Mouse (Mus musculus): Measurements from ENCODE around the gene Nr1h4.
"Not testable (repeated sequence)": the region's sequence is repeated elsewhere in the genome, so short reads cannot be mapped to it uniquely, and the experiment has no call there.

The Nr1h4 gene

DNA sequence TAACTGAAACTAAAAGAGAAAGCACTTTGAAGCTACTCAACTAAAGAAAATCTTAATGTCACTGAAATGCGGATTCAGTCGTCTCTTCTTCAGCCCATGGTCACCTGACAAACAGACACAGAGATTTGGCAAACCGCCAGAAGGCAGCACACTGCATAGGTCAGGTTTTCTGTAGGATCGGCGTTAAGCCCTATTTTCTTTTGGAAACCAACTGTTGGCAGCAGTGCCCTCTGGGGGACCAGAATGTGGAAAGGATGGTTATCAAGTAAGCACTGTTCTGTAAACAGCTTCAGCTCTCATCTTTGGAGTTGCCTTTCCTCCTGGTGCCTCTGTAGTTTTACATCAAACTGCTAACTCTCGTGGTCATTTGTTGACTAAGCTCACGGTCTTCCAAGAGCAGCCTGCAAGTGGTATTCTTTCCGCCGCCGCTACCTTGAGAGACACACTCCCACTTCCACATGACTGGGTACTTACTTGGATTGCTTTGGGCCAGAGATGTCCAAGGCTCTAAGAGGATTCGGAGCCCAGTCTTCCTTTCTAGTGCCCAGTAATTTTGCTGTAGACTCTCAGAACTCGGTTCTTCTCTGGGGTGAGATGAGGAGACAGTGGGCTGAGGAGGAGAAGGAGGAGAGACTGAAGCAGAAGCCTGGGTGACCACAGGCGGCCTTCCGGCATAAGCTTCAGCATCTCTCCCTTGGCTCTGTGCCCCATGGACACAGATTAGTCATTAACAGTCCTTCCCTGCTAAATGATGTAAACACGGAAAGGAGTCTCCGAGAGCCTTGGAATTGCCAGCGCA, at the start of gene Nr1h4:
Gene Nr1h4 (minus strand): TSS at position 657 of the 799 bp plus-strand sequence.
- DNase-seq (ENCODE audit: low spot score in 2 of 2), result no peak

DNA sequence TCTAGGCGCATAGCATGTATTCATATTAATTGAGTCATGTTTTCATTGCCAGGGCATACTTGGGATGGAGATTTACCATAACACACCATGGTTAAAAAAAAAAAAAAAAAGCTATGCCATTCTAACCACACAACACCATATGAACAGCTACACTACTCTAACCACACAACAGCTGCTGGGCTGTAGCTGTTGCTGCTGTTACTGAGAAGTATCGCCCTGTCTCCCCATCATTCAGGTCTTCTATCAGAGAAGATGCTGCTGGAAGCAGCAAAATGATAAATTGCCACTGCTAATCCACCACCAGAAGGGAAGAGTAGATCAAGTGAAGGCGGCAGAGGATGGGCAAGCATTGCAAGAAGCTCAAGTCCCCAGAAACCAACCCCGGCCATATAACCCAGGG, 45.4 kb upstream of the Nr1h4 start:
- DNase-seq (ENCODE audit: low spot score in 2 of 2), result no peak

DNA sequence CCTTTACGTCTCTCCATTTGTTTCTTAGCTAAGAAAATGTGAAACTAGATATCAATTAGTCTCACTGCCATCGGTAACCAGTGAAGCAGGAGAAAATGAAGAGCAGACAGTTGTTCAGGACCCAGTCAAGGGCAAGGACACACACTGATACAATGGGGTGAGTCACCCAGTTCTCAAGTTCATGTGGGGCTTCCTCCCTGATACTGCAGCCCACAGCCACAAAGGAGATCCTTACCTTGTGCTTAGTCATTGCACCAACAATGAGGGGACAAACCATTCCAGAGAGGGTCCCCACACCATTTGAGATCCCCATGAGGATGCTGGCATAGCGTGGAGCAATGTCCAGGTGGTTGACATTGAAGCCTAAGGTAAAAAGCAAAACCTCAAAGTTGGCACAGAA, 44.3 kb upstream of the Nr1h4 start:
- no peak for DNase-seq (ENCODE audit: low spot score in 2 of 2)

DNA sequence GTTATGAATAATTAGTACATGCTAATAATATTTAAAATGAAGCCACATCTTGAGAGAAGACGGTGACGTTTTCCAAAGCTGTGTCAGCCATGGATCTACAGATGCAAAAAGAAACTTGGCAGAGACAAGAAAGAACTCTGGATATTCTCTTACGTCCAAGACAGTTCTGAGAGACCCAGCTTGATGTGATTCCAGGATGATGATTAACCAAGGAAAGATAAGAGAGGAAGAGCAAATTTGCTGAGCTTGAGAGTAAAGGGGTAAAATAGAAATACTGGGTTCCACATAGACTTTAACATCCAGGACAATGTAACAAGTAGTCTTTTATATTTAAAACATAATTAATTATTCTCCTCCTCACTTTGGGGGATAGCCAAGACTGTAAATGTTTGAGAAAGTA, 40.0 kb upstream of the Nr1h4 start:
- DNase-seq (ENCODE audit: low spot score in 2 of 2), result no peak

DNA sequence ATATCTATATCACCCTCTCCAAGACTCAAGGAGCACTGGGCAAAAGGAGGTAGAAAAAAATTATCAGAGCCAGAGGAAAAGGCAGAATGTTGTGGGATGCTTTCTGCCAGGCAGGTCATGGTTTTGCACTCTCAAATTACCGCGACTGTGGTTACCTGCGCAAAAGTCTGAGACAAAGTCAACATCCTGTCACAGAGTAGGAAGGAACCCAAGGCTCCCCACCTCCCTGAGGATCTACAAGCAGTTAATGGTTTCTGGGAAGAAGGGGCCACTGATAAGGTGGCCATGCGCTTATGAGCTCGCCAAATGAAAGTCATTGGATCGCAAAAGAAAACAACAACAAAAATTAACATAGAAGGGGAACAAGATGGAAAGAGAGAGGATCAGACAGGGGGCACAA, 39.6 kb upstream of the Nr1h4 start:
- no peak for DNase-seq (ENCODE audit: low spot score in 2 of 2)

DNA sequence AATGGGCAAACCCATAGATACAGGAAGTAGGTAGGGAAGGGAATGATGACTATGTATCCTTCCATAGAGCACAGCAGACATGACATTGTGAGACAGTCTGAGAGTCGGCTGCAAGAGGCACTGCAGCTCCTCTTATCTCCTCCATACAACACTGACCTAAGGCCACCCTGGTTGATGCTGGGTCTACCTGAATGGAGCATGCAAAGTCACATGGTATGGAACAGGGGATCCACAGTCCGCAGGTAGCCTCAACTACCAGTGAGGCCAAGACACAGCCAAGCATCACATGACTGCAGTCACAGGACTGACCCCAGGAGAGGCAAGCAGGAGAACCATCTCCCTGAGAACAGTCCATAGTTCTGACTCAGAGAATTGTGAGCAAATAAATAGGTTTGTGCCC, 34.0 kb upstream of the Nr1h4 start:
- DNase-seq (ENCODE audit: low spot score in 2 of 2), result no peak

DNA sequence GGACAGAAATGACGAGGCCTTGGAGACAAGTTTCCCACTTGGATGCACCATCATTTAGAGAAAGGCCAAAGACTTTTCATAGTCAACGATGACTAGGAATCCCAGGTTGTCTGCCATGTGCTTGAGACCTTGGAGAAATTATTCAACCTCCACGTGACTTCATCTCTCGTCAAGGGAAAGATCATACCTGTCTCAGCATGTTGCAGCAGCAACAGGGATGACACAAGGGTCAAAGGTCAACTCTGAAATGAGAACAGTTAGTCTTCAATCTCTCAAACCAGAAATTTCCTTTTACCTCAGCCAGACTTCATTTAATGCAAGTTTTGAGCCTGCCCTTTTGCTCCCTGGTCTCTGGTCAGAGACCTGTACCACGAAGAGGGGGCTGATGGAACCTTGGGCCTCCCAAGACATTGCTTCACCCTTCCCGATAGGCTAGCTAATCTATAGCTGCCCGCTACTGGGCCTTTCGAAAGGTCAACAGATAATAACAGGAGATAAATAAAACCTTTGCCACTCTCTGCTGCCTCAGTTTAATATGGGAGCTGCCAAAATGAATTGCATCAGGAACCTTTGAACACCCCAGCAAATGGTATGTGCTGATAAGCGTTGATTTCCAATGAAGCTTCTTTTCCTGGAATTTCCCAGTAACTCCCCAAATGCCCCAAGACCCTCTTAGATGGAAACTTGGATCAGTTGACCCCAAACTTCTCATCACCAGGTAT, 32.1 kb upstream of the Nr1h4 start:
- no peak for DNase-seq (ENCODE audit: low spot score in 2 of 2)

DNA sequence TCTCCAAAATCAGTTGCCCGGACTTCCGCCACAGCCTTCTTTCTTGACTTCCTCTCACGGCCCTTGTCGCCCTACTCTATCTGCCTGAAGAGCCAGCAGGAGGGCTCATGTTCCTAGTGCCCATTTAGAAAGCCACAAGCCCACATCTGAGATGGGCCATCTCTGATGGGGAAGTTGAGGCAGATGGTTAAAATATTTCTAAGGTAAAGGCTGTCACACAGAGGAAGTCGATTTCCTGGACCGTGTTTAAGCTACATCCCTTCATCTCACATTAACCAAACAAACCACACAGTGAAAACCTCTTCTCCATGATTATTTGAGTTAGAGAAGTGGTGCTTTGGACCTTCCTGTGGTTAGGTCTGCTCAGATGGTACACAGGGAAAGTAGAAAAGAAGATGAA, 28.7 kb upstream of the Nr1h4 start:
- no peak for DNase-seq (ENCODE audit: low spot score in 2 of 2)

DNA sequence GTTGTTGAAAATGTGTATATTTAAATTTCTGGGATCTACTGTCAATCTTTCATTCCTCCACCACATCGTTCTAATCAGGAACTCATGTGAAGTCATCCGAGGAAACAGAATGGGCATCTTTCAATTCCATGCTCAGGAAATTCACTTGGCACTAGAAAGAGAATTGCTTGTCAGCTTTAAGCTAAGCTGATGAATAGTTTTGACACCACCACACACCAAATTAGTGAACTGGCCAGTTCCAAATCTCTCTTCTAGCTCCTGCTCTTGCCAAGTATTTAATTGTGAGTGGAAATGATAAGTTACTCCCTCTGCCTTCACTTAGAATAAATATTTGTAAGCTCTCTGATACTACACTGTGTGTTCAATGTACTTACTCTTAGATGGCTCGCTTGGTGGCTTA, 26.0 kb upstream of the Nr1h4 start:
- DNase-seq (ENCODE audit: low spot score in 2 of 2), result no peak

DNA sequence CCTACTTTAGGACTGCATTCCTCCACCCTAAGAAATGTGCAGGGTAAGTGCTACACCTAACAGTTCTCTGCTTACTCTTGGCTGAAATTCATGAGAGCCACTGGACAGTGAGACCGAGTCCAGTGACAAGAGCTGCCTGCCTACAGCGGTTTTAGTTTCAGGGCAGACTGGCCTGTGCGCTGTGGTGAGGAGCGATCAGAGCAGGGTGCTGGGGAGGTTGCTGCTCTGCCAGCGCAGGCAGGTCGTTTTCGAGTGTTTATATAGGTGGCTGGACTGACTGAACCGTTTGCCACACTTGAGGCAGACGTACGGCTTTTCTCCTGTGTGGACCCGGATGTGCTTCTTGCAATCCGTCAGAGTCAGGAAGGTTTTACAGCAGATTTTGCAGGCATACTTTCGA, 21.5 kb upstream of the Nr1h4 start:
- DNase-seq (ENCODE audit: low spot score in 2 of 2), result not testable (repeated sequence)

DNA sequence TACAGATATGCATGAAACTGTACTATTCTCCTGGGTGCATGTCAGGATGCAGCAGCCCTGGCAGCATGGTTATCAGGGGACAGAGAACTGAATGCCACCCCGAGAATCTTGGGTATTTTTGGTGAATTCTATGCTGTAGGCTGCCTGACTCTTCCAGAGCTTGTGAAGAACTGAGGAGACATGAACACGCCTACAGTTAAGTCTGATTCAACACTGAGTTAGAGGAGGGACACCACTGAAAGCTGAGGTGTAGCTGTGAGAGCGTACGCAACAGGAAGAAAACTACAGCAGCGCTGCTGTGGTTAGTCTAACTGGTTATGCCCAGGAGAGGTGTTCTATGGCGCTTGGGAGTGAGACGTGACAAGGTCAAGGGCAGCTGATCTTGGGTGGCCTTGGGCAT, 20.5 kb upstream of the Nr1h4 start:
- DNase-seq (ENCODE audit: low spot score in 2 of 2), result not testable (repeated sequence)

DNA sequence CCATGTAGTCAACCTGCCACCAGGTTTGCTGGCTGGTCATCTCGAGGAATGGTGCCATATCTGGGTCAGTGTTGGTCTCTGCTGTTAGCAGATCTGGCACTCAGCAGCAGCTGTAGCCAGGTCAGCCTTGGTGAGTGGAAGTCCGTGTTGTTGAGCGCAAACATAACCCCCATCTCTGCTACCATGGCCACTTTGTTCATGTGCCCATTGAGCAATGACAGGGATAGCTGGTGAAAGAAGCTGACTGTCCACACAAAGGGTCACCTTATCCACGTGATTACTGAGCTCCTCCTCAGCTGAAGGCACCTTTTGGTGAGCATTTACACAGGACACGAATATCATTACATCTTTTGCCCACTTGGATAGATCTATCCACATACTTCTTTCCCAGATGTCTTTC, 19.6 kb upstream of the Nr1h4 start:
- DNase-seq (ENCODE audit: low spot score in 2 of 2), result no peak

DNA sequence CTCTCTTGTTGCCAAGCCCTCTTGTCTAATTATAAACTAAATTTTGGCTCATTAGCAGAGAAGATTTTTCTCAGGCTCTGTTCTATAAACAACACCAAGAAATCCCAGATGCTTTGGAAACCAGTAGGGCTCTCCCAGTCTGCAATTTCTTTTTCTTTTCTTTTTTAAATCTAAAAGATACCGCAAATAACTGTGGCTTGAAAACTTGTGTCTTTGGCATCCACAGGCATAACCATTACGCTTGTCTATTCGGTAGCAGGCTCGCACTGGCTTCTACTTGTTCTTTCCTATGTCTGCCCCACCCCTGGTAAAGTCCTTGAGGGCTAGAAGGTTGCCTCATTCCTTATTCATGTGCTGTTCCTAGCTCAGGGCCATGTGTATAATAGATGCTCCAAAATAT, 18.3 kb upstream of the Nr1h4 start:
- DNase-seq (ENCODE audit: low spot score in 2 of 2), result no peak

DNA sequence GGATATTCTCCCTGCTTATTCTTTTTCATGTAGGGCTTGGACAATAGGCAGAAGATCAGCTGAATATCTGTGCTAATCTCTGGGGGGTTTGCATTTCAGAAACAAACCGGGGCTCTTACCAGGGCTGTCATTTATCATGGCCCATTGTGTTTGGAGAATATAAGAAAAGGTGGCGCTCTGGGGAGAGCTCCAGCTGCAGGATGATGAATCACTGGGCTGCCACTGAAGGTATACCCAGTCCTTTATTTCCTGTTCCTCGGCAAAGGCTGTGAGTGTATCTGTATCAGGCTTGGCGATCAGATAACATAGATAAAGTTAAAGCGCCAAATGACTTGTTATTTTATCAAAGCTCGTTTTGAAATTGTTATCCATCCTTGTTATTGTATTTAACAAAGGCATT, 14.6 kb upstream of the Nr1h4 start:
- DNase-seq (ENCODE audit: low spot score in 2 of 2), result no peak

DNA sequence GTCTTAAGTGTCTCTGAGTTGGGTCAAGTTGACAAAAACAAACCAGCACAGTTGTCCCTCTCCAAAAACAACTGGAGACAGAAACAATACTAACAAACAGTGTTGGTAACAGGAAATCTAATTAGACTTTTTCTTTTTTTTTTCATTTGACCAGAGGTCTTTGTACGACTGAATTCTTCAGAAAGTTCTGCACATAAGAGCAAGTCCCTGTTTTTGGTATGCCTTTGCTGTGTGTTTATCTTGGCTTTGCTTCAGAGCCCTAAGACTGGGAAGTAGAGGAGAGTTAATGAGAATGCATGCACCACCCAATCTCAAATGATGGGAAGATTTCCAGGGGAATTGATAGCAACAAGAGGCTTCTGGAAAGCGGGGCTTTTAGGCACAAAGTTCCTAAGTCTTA, 13.6 kb upstream of the Nr1h4 start:
- no peak for DNase-seq (ENCODE audit: low spot score in 2 of 2)

DNA sequence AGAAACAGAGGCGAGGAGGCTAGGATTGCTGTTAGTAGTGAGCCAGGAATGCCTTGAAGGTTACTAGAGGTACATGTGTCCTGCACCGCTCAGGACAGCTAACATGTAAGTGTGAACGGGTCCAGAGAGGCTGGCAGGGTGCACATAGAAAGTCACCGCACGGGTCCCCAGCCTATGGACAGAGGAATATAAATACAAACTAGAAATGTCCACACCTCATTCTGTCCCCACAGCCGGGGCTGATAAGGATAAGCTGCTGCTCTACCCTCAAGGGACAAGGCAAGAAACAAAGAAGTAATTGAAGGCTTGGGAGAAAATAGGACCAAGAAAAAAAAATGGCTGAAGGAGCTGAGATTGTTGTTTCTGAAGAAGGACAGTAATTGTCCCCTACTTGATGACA, 10.5 kb upstream of the Nr1h4 start:
- no peak for DNase-seq (ENCODE audit: low spot score in 2 of 2)

DNA sequence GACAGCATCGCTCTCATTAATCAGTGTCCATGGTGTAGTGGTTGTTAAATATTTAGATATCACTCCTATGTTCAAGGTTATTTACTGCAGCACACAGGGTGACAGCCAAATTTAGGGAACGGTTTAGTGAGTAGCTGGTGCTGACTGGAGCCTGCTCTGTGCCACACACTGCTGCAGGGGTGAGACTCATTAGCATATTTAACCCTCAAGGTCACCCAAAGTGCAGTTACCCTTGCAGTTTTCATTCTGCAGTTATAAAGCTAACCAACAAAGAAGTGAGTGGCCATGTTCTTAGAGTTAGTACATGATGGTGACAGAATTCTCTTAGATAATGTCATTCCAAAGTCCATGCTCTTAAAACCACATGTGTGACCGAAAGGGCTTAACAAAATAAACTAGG, 8.9 kb upstream of the Nr1h4 start:
- no peak for DNase-seq (ENCODE audit: low spot score in 2 of 2)

DNA sequence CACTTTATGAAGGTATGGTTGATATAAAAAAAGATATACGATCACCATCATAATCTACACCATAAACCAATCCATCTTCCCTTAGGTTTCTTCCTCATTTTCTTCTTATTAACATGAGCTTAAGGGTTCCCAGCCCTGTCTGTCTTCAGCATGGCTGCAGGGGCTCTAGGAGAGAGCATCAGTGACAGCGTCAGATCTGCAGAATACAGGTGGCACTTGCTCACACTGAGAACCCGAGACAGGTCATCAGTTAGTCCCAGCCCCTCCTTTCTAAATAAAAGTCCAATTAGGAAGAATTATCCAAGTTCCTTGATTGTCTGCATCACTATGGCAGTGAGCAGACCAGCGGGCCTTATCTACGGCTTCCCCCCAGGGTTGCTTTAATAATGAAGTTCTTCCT, 934 bp downstream of the Nr1h4 start:
- DNase-seq (ENCODE audit: low spot score in 2 of 2), result no peak

DNA sequence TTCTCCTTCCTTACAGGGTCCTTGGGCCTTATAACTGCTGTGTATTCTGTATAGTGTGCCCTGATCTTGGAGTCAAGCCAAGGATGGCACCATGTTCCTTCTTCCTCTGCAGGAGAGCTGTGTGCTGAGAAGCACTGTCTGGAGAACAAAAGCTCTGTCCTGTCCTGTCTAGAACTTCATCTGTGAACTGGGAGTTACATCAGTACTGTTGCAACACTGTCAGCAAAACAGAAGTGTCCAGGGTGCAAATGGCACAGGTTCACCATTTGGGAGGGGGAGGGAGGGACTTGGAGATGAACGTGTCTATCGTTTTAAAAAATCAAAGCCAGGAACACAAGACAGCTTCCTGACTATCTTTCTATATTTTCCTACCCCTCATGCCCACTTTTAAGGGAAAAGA, 1.4 kb downstream of the Nr1h4 start:
- no peak for DNase-seq (ENCODE audit: low spot score in 2 of 2)

DNA sequence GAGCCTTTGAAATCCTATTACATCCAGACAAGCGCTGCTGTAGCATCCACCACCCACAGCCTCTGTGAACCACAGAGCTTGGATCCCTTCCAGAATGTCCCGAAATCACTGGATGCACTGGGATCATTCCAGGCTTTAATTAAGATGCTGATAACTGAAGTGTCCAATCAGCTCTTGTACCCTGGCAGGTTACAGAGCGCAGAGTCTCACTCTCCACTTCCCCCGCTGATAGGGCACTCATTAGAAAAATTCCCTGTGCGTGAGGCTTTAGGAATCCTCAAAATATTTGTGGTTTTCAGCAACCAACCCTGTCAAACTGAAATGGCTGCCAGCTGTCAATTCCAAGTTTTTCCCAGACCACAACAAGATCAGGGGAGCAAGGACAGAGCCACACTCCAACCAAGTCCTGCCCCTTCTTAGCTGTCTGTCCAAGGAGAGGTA, 2.2 kb downstream of the Nr1h4 start:
- no peak for DNase-seq (ENCODE audit: low spot score in 2 of 2)

DNA sequence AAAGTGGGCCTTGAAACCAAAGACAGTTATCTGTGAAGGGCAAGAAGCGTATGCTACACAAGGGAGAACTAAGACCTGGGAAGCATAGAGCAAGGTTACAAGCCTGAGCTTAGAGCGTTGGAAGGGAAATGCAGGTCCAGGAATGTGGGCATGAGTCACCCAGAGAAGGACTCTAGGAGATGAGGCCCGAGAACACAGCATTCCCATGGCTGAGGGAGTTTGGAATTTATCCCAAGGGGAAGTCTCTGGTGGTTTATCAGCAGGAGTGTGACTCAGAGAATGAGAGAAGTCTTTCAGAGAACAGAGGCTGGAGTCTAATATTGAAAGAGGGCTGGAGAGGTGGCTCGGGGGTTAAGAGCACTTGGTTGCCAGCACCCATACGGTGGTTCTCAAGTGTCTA, 6.3 kb downstream of the Nr1h4 start:
- DNase-seq (ENCODE audit: low spot score in 2 of 2), result no peak

DNA sequence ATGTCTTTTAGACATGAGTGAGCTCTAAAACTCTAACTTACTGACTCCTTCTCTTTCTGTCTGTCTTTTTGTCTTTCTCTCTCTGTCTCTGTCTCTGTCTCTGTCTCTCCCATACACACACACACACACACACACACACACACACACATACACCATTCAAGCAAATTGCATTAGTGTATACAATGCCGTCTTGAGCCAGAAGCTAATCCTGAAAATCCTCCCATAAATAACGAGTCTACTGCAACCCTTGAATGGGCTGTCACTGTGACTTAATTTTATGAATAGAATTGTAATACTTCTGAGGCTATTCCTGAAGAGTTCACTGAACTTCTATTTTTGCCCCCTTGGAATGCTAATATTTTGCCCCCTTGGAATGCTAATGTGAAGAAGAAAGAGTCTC, 7.6 kb downstream of the Nr1h4 start:
- DNase-seq (ENCODE audit: low spot score in 2 of 2), result no peak

DNA sequence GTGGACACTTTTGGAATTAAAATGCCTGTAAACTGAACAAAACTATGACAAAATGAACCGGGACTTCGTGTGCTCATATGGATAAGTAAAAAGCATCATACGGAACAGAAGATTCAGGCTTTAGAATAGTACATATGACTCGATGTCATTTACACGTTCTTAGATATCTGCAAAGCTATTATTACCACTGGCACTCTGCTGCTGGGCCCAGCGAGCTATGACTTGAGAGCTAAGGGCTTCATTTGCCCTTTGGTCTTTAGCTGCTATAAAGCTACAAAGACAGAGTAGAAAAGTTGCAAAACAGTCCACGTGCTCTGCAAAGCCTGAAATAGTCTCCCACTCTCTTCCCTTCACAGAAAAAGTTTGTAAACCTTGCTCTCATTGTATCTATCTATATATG, 10.9 kb downstream of the Nr1h4 start:
- DNase-seq (ENCODE audit: low spot score in 2 of 2), result no peak

Data from frontal cortex, postnatal 10 days (tissue).